Mouse (Mus musculus): Measurements from ENCODE around the gene Nkain4.

Nkain4 gene

DNA sequence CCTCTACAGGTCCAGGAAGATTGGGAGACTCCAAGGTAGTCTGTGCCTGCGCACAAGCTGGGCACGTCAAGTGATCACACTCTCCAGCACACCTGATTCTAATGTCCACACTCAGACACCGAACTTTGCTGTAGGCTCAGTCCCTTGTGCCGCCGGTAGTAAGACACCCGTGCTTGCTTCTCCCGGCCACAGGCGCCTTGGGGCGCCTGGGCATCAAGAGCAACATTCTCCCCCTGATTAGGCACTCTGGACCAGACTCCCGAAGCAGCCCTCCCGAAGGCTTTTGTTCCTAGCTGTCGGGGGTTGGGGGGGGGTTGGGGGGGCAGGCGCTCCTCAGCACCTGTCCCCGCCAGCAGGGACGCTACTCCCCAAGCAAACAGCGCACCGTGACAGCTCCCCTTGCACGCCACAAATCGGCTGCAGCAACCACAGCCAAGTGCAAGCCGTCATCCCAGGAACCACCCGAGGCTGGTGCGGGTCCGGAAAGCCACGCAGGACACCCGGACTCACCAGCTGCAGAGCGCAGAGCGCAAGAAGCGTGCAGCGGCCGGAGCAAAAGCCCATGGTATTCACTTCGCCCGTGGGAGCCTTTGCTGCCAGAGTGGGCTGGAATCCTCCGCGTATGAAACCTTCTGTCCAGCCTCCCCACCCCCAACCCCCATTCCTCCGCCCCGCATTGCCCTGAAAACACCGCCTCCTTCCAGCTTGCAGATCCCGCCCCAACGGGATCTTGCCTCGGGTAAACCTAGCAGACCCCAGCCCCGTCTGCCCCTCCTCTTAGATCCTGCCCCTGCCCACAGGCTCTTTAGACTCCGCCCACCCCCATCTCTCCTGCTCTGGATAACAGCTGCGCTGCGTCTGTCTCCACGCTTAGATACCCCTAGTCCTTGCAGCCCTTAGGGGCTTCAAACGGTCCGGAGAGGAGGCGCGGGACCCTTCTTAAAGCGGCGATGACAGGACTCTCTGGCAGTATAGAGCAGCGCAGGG lies at the start of gene Nkain4:
Gene Nkain4, minus strand, starts transcription at position 639 of the 987 bp plus-strand sequence.
- no peak for DNase-seq (ENCODE audit: low spot score)

- no peak for DNase-seq (ENCODE audit: low spot score)
Measured at GRCm38 (mm10) chr2:180996905-180997304, 42.4 kb upstream of the Nkain4 start.

DNA sequence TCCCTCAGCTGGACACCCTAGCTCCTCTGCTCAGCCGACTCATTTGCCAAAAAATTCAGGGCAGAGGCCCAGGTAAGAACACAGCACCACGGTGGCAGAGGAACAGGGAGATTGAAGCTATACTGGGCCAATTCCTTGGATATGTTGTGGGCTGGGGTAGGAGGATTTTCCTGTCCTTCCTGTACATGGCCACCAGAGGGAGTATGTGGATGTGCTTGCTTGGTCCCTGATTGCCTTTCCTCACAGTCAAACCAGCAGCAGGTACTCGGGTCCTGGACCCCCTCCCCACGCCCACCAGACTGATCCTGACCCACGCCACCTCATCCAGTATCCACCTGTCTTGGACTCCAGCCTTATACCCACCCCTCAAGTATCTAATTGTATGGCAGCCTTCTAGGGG lies 41.9 kb upstream of the Nkain4 start:
- peak; percentile 25 for DNase-seq (ENCODE audit: low spot score)

GRCm38 (mm10) chr2:180995457-180995856 lies 41.0 kb upstream of the Nkain4 start:
- DNase-seq (ENCODE audit: low spot score): no peak

DNA sequence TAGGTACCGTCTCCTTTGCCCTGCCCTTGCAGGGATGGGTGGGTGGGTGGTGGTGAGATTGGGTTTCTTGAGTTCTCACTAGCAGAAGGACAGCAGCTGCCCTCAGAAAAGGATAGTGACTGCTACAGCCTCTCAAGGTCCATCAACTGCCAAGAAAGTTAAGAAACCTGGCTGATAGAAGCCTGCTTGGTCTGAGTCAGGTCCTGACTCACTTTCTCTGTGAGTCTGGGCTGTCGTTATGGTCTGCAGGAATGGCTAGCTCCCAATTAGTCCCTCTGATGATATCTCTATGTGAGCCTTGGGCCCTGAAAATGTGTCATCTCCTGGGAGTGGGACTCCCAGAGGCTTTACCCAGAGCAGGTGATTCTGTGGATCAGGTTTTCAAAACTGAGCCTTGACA lies 39.9 kb upstream of the Nkain4 start:
- DNase-seq (ENCODE audit: low spot score): no peak

DNA sequence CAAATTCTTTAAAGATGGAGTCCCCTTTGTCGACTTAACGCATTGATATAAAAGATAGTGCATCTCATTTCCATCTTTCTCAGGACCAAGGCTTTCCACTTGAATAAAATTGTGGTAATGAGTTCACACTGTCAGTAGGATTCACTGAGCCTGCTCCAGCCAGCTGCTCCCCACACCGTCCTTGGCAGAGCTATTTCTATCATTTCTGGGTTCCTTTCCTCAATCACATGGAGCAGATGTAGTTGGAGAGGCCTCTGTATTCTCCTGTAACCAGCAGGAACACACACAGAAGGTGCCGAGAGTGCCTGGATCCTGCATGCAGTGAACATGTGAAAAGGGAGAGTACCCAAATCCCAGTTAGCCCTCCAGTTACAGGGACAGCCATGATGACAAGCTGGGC lies 35.8 kb upstream of the Nkain4 start:
- DNase-seq (ENCODE audit: low spot score): no peak

DNA sequence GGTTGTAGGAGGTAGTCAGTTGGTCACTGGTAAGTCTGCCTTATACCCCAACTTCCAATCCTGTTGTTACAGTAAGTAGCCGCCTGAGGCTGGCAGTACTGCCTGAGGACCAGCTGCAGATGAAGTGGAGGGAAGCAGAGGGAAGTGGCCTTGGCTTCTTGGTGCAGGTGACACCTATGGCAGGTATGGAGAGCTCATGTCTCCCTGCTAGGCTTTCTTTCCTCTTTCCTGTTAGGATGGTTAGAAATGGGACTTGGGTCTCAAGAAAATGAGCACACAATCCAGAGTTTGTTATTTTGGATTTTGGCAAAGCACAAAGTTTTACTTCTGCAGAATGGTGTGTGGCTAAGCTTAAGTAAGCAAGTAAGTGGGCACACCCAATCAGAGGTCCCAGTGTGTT lies 34.4 kb upstream of the Nkain4 start:
- no peak for DNase-seq (ENCODE audit: low spot score)

GRCm38 (mm10) chr2:180988347-180988913 lies 33.9 kb upstream of the Nkain4 start:
- DNase-seq (ENCODE audit: low spot score): no peak

DNA sequence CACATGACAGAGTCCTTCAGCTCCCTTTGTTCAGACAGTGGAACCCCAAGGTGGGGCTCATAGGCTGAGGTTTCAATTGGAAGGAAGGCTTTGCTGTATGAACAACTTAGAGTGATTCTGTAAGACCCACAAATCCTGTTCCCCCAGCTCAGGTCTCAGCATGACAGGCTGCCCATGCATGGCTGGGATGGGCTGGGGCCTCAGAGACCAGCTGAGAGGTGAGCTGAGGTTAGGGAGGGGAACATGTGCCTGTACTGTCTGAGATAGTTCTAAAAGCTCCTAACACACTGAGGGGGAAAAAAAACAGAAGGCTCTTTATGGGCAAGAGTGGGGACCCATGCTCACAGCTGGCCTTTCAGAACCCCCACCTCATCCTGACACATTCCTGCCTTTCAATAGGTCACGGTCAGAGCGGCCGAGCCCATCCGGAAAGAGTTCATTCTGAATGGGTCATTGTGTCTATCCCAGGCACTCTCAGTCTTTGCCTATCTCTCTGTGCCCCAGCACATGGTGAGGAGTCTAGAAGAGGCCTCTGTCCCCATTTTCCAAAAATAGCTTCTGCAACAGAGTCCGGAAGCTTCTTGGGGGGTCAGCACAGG lies 33.0 kb upstream of the Nkain4 start:
- DNase-seq (ENCODE audit: low spot score): no peak

- no peak for DNase-seq (ENCODE audit: low spot score)
Measured at GRCm38 (mm10) chr2:180987001-180987400, 32.5 kb upstream of the Nkain4 start.

DNA sequence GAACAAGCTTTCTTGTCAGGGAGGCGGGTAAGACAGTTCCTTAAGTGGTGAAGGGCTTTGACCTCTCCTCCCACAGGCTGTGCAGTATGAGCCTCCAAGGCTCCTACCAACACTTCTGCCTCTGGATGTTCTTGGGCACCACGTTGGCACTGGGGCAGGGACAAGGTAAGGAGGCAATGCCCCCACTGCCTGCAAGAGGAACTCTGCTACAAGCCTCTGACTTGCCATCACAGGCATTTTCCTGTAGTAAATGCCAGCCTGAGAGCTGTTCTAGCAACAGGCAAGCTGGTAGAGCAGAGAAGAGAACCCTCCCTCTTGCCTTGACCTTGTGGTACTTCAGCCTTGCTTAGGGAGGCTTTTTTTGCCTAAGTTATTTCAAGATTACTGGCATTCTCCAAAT lies 31.9 kb upstream of the Nkain4 start, which contains the start of gene Col20a1:
Gene Col20a1, plus strand, starts transcription at position 87 of the 400 bp plus-strand sequence.
- DNase-seq (ENCODE audit: low spot score): no peak

GRCm38 (mm10) chr2:180985635-180986034 lies 31.1 kb upstream of the Nkain4 start:
- no peak for DNase-seq (ENCODE audit: low spot score)

DNA sequence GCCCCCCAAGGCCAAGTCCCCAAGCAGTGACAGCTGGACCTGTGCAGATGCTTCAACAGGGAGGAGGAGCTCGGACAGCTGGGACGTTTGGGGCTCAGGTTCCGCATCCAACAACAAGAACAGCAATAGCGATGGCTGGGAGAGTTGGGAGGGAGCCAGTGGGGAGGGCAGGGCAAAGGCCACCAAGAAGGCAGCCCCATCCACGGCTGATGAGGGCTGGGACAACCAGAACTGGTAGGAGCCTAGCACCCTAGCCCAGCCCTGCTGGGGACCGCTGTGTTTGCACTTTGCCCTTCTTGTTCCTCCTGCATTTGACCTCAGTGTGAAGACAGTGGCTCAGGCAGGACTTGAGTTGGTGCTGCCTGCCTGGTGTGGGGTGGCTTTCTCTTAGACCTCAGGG lies 26.6 kb upstream of the Nkain4 start:
- DNase-seq (ENCODE audit: low spot score): no peak

GRCm38 (mm10) chr2:180967010-180967763 lies 12.7 kb upstream of the Nkain4 start, which contains the start of gene Arfgap1:
Gene Arfgap1, plus strand, starts transcription at chr2:180967225.
- DNase-seq (ENCODE audit: low spot score): peak; percentile 92

DNA sequence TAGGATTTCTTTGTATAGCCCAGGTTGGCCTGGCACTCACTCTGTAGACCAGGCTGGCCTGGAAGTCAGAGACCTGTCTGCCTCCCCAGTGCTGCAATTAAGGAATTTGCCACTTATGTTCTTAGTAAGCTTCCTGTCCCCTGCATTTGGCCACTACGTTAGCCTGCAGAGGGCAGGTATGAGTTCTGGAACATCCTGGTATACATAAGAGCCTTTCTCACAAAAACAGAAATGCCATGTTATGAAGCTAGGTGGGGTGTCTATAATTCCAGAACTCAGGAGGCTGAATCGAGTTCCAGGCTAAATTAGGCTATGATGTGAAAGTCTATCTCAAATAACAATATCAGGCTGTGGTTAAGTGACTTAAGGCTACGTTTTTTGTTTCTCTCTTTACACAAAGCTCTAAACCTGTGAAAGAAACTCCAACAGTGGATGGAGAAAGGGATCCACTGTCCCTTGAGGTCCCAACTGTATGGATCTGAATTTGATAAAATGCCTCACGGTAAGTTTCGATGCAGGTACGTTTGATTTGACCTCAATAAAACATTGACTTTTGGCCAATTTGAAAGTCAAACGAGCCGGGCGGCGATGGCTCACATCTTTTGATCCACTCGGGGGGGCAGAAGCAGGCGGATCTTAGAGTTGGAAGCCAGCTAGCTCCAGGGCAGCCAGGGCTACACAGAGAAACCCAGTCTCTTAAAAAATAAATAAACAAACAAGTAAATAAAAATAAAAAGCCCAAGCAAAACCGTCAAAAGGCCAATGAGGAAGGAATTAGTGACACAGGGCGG lies 11.8 kb upstream of the Nkain4 start:
- no peak for DNase-seq (ENCODE audit: low spot score)

DNA sequence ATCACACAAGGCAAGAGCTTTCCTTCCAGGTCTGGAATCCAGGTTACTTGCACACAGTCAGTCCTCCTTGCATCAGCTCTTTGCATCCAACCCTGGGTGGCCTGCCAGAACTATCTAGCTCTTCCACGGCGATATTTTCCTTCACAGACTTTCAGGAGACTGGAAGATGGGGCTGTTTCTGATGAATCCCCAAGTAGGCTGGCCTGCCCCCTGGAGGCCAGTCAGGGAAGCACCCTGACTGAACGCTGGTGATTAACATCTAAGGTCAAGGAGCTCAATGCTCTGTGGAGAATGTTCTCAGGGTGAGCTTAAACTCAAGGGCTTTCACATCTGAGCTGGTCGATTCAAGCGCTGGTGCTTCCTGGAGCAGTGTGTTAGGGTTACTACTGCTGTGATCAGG lies 9.5 kb upstream of the Nkain4 start:
- peak; percentile 49 for DNase-seq (ENCODE audit: low spot score)

DNA sequence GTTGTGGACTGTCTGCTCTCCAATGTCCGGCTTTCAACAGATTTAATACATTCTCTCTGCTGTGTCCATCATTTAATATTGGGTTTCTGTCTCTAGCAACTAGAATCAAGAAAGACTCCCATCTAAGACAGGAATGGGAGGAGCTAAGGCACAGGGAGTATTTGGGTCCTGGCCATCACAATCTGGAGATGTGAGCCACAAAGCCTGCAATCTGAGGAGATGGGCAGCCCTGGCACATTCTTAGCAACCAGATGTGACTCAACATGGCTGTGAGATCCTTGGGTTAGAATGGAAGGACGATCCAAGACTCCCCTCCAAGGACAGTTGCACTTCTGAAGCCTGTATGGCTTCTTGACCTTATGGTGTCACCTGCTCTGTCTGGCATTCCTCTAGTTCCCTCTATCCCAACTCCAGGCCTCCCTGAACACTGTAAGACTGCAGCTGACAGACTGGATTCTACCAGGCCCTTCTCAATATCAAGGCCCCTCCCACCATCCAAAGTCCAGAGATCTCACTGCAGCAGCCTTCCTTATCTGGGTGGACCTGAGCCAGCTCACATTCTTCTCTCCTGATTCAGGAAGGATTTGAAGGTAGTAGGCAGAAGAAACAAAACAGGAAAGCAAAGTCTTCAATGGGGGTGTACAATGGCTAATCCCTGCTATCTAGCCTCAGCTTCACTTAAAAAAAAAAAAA lies 8.3 kb upstream of the Nkain4 start:
- DNase-seq (ENCODE audit: low spot score): no peak

DNA sequence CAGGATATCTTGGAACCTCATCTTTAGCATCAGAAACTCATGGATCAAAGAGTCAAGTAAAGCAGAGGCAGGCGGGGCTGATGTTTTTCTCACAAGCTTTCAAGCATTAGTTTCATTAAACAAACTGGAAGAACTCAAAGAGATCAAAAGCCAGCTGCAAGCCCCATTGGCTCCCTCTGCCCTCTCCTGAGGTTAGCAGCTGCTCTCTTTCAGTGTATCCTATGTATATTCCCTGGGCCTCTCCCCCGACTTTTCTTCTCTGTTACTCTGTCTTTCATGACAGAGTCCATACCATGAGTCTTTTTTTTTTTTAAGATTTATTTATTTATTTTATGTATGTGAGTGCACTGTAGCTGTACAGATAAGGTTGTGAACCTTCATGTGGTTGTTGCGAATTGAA lies 5.7 kb upstream of the Nkain4 start:
- no peak for DNase-seq (ENCODE audit: low spot score)

GRCm38 (mm10) chr2:180959605-180960004 lies 5.1 kb upstream of the Nkain4 start:
- DNase-seq (ENCODE audit: low spot score): no peak

DNA sequence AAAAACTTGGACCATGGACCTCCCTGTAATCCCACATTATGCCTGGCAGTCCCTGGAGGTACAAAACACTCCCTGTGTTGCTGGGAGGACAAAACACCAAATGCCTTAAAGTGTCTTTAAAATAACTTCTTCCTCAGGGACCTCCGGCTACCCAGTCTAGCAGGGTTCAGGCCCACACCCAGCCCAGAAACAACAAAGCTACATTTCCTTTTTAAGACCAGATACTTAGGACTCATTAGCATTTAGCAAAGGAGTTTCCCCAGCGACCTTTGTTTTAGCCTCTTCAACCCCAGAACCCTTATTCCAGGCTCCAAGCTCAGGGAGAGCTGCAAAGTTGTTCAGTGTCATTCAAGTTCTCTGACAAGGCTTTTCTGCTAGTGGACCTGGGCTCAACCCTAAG lies 861 bp downstream of the Nkain4 start:
- no peak for DNase-seq (ENCODE audit: low spot score)

DNA sequence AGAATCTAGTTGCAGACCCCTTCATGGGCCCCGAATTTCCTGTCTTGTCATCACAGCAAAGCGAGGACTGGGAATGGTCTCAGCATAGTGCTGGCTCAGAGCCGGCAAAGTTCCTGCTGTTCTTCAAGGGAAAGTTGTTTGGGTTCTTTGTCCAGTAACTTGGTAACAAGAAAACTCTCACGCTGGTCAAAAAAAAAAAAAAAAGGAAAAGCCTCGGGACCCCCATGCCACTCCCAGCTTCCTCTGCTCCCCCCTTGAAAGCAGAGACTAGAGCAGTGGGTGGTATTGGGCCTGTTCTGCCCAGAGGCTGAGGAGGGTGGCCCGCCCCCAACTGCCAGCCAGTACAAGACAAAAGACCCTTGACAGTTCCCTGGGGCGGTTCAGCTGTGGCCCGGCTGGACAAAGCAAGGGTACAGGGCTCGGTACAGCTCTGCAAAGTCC lies 1.7 kb downstream of the Nkain4 start:
- DNase-seq (ENCODE audit: low spot score): no peak
